Comparison of ENCODE assay signal across 12 mouse cellular contexts in genomic region chr15:45178341-45178740, GRCm38 (mm10).
DNase-seq lines count a peak whose midpoint lies in the region; ATAC-seq and TF ChIP-seq lines count a peak whose summit lies in the region.
"Had no signal": no experiment of that assay in that cellular context is flagged by ENCODE, and none has a peak within 500 bp of the region (broad histone marks: within the 10 kb centered on the region; RNA-seq: fewer than 3 reads in every experiment).

No protein-coding gene starts in this region.

- H3K4me1 ChIP-seq in heart, adult 2 months (ENCODE audit: control insufficient read depth, insufficient read depth, low read length) = no peaks in the 10 kb centered on the region
- H3K4me1 ChIP-seq in midbrain, postnatal 0 days (ENCODE audit: insufficient read depth, low read length) = no peaks in the 10 kb centered on the region
- H3K4me1 ChIP-seq in midbrain, embryonic 10.5 days = no peaks in the 10 kb centered on the region
- H3K4me1 ChIP-seq: liver, embryonic 13.5 days had no signal

- no peak overlapping the region for H3K9ac ChIP-seq in heart, adult 2 months (ENCODE audit: low read depth, low read length)
- no peak overlapping the region for H3K9ac ChIP-seq in midbrain, postnatal 0 days (replicated peaks; ENCODE audit: low read length, poor library complexity, severe bottlenecking)
- H3K9ac ChIP-seq: liver, embryonic 13.5 days had no signal

- no peak overlapping the region for H3K4me2 ChIP-seq in midbrain, postnatal 0 days (ENCODE audit: low read depth, low read length, poor library complexity, severe bottlenecking)
- H3K4me2 ChIP-seq: liver, embryonic 13.5 days had no signal

- TF ChIP-seq POLR2A in heart, adult 2 months (IDR thresholded peaks at IDR 0.05; ENCODE audit: insufficient read depth, low read depth, low read length) = no peak

- H3K4me3 ChIP-seq in heart, adult 2 months = no peak overlapping the region
- no peak overlapping the region for H3K4me3 ChIP-seq in midbrain, postnatal 0 days (ENCODE audit: low read depth, low read length)
- H3K4me3 ChIP-seq in midbrain, embryonic 10.5 days = no peak overlapping the region
- H3K4me3 ChIP-seq: liver, embryonic 13.5 days had no signal

- TF ChIP-seq EP300 in heart, adult 2 months (IDR thresholded peaks at IDR 0.05; ENCODE audit: insufficient read depth, low read depth, low read length) = no peak

- H3K36me3 ChIP-seq in heart, adult 2 months (ENCODE audit: control insufficient read depth, insufficient read depth, low read length) = no peaks in the 10 kb centered on the region
- H3K36me3 ChIP-seq in midbrain, postnatal 0 days (ENCODE audit: insufficient read depth, low read length) = no peaks in the 10 kb centered on the region
- no peaks in the 10 kb centered on the region for H3K36me3 ChIP-seq in midbrain, embryonic 10.5 days
- H3K36me3 ChIP-seq: liver, embryonic 13.5 days had no signal

- peak; percentile 31 for TF ChIP-seq CTCF in heart, adult 2 months (IDR thresholded peaks at IDR 0.05)
- TF ChIP-seq CTCF in midbrain, postnatal 0 days (IDR thresholded peaks at IDR 0.05) = peak; percentile 70

- H3K27ac ChIP-seq in heart, adult 2 months = no peak overlapping the region
- H3K27ac ChIP-seq in midbrain, postnatal 0 days (ENCODE audit: low read depth, low read length) = no peak overlapping the region
- H3K27ac ChIP-seq in midbrain, embryonic 10.5 days (replicated peaks) = no peak overlapping the region
- H3K27ac ChIP-seq: liver, embryonic 13.5 days had no signal

- no peaks in the 10 kb centered on the region for H3K27me3 ChIP-seq in heart, adult 2 months (ENCODE audit: control insufficient read depth, insufficient read depth, low read length)
- no peaks in the 10 kb centered on the region for H3K27me3 ChIP-seq in midbrain, postnatal 0 days (ENCODE audit: insufficient read depth, low read length)
- no peaks in the 10 kb centered on the region for H3K27me3 ChIP-seq in midbrain, embryonic 10.5 days (ENCODE audit: low read depth, poor library complexity, severe bottlenecking)
- H3K27me3 ChIP-seq: liver, embryonic 13.5 days had no signal

- H3K9me3 ChIP-seq in midbrain, postnatal 0 days (ENCODE audit: low read length) = no peaks in the 10 kb centered on the region
- H3K9me3 ChIP-seq in midbrain, embryonic 10.5 days (replicated peaks) = no peaks in the 10 kb centered on the region
- H3K9me3 ChIP-seq: liver, embryonic 13.5 days had no signal

- 33% methylated on average over 2 of the region's 2 CpGs for WGBS in heart, adult 2 months
- 18% methylated on average over 2 of the region's 2 CpGs for WGBS in midbrain, postnatal 0 days
- WGBS in midbrain, embryonic 10.5 days = 59% methylated on average over 2 of the region's 2 CpGs

- no peak for ATAC-seq in midbrain, postnatal 0 days (ENCODE audit: low FRiP score)
- ATAC-seq: activated CD4-positive, CD25-positive, alpha-beta regulatory T cell, adult 4 months; midbrain, embryonic 16.5 days had no signal

- DNase-seq in heart, adult 2 months = no peak
- no peak for DNase-seq in heart, postnatal 36 days
- peak; percentile 71 for DNase-seq in midbrain, postnatal 0 days (ENCODE audit: low spot score)
- DNase-seq in midbrain, embryonic 10.5 days (ENCODE audit: low spot score) = no peak
- DNase-seq in R1 (ENCODE audit: low read depth, low spot score) = peak; percentile 4
- DNase-seq in yolk sac, embryonic 10.5 days (ENCODE audit: low spot score) = no peak
- no peak for DNase-seq in adrenal gland, adult 8-10 months
- DNase-seq: kidney, adult 2 months; liver, embryonic 13.5 days; thymus, postnatal 25 days had no signal

- intact Hi-C loops in heart, adult 2 months (cut with DNase I) = no loop called here
- intact Hi-C loops in heart, postnatal 36 days (cut with DNase I) = no loop called here

- no peaks in the 10 kb centered on the region for H3K79me2 ChIP-seq in heart, adult 2 months (replicated peaks; ENCODE audit: control insufficient read depth, insufficient read depth, low read length)

Comparison
In these comparisons a context has a peak if more than half of its experiments do, and no peak if none do; other contexts are left out.
1. DNase-seq: peak in midbrain, postnatal 0 days (single experiment) and R1 (single experiment); none in heart, adult 2 months (0 of 2), heart, postnatal 36 days (0 of 2), midbrain, embryonic 10.5 days (single experiment), yolk sac, embryonic 10.5 days (single experiment) and adrenal gland, adult 8-10 months (single experiment).